Mouse (Mus musculus): ENCODE data around the gene Shc1.
A peak's percentile ranks its signal among the peaks of the same experiment; 100 is the strongest.

The Shc1 gene

GRCm38 (mm10) chr3:89418170-89418860 lies at the start of gene Shc1, which contains the start of gene Cks1b:
Gene Shc1, plus strand, starts transcription at chr3:89418443.
Gene Cks1b, minus strand, starts transcription at chr3:89418383.
- peak; percentile 100 for DNase-seq (ENCODE audit: low read depth)

GRCm38 (mm10) chr3:89373581-89374231 lies 44.5 kb upstream of the Shc1 start:
- DNase-seq (ENCODE audit: low read depth): no peak

- no peak for DNase-seq (ENCODE audit: low read depth)
Observed at GRCm38 (mm10) chr3:89377831-89378230, 40.4 kb upstream of the Shc1 start.

- peak; percentile 27 for DNase-seq (ENCODE audit: low read depth)
Observed at GRCm38 (mm10) chr3:89378394-89379067, 39.7 kb upstream of the Shc1 start.

GRCm38 (mm10) chr3:89379388-89380131 lies 38.7 kb upstream of the Shc1 start:
- no peak for DNase-seq (ENCODE audit: low read depth)

- DNase-seq (ENCODE audit: low read depth): no peak
Observed at GRCm38 (mm10) chr3:89380291-89380690, 38.0 kb upstream of the Shc1 start.

- no peak for DNase-seq (ENCODE audit: low read depth)
Observed at GRCm38 (mm10) chr3:89380711-89381110, 37.5 kb upstream of the Shc1 start.

- no peak for DNase-seq (ENCODE audit: low read depth)
Observed at GRCm38 (mm10) chr3:89381233-89381632, 37.0 kb upstream of the Shc1 start.

- DNase-seq (ENCODE audit: low read depth): no peak
Observed at GRCm38 (mm10) chr3:89382033-89382882, 36.0 kb upstream of the Shc1 start.

GRCm38 (mm10) chr3:89382950-89383349 lies 35.3 kb upstream of the Shc1 start:
- DNase-seq (ENCODE audit: low read depth): no peak

GRCm38 (mm10) chr3:89383651-89384255 lies 34.5 kb upstream of the Shc1 start:
- no peak for DNase-seq (ENCODE audit: low read depth)

- DNase-seq (ENCODE audit: low read depth): no peak
Observed at GRCm38 (mm10) chr3:89384331-89385076, 33.7 kb upstream of the Shc1 start.

GRCm38 (mm10) chr3:89385451-89385850 lies 32.8 kb upstream of the Shc1 start:
- DNase-seq (ENCODE audit: low read depth): no peak

- no peak for DNase-seq (ENCODE audit: low read depth)
Observed at GRCm38 (mm10) chr3:89386438-89387420, 31.5 kb upstream of the Shc1 start.

GRCm38 (mm10) chr3:89387632-89388031 lies 30.6 kb upstream of the Shc1 start:
- DNase-seq (ENCODE audit: low read depth): no peak

- DNase-seq (ENCODE audit: low read depth): no peak
Observed at GRCm38 (mm10) chr3:89388134-89388881, 29.9 kb upstream of the Shc1 start.

GRCm38 (mm10) chr3:89388901-89389740 lies 29.1 kb upstream of the Shc1 start:
- peak; percentile 69 for DNase-seq (ENCODE audit: low read depth)

All from 416B (cell line).